Mouse (Mus musculus): ENCODE results near the gene Oaz2.

Oaz2 gene

DNA sequence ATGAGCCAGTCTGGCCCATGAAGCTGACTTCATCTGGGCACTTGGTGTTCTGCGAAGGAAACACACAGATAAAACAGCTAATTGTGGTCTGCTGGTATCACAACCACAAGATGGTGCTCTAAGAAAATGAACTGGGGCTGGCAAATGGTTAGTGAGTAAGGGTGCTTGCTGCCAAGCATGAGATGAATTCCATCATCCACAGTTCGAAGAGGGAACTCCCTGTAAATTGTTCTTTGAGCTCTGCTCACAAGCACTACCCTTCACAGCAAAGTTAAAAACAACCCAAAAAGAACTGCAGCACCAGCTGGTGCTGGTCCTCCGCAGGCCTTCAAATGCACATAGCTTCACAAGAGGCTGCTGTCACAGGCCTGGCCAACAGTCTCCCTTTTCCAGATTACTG lies 27.8 kb downstream of the Oaz2 start:
- peak; percentile 35 to 56 for DNase-seq

DNA sequence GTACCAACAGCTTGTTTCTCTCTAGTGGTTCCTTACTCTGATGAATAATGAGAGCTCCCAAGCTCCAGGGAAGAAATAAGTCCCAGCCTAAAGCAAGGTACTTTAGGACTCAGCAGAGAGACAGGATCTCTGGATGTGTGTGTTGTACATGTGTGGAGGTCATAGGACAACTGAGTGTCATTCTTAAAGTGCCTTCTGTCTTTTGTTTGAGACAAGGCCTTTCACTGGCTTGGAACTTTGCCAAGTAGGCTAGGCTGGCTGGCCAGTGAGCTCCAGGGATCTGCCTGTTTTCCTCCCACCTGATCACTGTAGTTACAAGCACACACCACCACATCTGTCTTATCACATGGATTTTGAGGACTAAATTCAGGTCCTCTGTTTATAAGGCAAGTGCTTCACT lies 28.5 kb downstream of the Oaz2 start:
- peak in 1 of 2 experiments; percentile 45 for DNase-seq

DNA sequence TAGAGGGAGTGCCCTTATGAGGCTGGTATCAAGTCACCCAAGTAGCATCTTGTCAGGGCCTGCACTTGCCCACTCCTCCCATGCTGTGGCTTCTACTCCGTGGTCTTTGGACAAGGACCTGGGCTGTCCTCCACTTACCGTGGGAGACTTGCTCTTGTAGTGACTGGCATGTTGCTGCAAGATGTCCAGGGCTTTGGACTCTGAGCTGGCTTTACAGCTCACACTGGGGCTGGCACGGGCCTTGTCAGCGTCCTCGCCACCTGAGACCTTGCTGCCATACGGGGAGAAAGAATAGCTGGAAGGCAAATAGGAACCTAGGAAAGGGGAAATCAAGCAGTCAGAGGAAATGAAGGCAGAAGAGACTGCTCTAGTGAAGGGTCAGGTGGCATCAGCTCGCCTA lies 29.6 kb downstream of the Oaz2 start:
- no peak for DNase-seq

DNA sequence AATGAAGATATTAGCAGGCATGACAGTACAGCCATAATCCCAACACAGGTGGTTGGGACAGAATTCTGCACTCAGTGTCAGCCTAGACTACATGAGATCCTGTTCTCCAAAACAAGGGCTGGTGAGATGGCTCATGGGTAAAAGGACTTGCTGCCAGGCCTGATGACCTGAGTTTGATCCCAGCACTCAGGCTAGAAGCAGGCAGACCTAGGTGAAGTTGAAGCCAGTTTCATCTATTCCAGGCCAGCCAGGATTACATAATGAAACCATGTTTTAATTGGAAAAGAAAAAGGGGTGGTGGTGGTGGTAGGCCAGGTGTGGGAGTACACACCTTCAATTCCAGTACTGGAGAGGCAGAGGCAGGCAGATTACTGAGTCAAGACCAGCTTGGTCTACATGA lies 30.2 kb downstream of the Oaz2 start:
- no peak for DNase-seq

DNA sequence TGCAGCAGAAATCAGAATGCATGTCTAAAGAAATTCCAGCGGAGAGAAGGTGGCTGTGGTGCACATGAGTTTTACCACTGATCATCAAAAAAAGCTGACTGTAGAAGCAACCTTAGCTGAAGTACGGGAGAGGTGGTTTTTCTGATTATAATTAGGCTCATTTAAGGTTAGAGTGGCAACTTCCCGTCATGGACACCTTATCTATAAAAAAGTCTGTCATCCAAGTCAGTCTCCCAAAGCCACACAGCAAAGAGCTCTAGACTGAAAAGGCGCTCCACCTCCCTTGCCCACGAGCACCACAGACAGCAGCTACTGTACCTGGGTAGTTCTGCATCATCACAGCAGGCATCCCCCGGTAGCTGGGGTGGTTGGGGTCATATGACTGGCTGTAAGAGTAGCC lies 32.7 kb downstream of the Oaz2 start:
- no peak for DNase-seq

DNA sequence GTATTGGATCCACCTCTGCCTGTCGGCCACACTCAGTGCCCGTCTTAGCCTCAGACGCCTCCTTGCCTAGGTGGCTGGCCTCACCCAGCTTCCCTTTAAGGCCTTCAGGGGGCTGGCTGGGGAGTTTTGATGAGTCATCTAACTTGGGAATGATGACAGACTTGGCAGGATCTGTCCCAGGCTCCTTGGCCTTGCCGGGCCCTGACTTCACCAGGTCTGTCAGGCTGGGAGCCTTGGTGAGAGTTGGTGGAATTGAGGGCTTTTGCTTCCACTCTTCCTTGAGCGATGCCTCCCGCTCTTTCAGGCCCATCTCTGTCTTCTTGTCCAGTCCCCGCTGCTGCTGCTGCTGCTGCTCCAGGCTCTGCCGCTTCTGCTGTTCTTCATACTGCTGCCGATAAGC lies 34.5 kb downstream of the Oaz2 start:
- no peak for DNase-seq

DNA sequence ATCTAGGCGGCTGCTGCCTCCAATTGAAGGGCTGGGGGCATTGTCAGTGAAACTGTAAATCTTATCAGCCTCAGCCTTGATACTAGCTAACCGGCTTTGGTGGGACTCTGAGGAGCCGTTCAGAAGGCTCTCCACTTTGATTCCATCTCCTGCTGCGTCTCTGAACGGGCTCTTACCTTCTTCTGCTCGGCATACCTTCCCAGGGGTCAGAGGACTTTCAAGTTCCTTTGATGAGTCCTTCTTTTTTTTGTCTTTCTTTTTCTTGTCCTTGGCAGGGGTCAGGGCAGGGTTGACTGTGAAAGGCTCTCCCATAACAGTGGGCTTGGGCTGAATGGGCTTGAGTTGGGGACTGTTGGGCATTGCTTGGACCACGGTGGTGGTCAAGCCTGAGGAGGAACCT lies 35.4 kb downstream of the Oaz2 start:
- DNase-seq: no peak

DNA sequence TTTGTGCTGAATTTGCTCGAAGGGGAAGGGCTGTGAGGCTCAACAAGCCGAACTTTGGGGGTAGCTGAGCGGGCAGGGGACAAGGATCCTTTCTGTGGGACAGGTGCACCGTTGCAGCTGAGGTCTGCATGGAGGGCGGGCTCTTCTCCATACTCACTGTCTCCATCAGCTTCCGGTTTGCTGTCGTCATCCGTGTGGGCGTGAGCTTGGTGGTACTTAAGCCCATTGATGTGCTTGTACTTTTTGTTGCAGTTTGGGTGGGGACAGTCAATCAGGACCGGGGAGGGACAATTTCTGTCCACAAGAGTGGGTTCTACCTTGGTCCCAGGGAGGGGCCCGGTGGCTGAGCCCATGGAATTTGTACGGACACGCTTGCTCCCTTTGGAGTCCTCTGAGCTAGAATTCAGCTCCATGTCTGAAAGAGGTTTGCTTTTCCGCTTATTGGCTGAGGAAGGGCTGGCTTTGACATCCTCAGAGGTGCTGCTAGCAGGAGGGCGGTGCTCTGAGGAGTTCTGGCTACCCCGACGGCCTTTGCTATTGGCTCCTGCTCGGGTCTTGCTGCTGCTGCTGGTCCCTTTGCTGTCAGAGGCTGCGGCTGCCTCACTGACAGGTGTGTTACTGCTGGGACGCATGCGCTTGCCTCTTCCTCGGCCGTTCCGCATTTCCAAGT lies 36.3 kb downstream of the Oaz2 start:
- DNase-seq: no peak

DNA sequence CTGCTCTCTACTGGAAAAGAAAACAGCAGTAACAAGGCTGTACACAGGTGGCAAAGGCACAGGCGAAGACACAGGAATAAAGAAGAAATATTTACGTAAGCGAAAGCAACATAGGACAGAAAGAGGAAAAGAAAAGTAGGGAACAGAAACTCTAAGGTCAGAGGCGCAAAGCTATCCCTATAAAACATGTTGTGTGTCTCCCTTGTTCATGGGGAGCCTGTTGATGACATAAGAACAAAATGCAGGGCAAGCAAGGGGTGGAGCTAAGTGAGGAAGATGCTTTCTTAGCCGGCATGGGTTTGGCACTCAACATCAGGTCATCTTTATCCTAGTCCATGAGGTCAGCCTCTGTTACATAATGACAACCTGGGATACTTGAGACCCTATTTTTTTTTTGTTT lies 50.4 kb downstream of the Oaz2 start:
- no peak for DNase-seq

DNA sequence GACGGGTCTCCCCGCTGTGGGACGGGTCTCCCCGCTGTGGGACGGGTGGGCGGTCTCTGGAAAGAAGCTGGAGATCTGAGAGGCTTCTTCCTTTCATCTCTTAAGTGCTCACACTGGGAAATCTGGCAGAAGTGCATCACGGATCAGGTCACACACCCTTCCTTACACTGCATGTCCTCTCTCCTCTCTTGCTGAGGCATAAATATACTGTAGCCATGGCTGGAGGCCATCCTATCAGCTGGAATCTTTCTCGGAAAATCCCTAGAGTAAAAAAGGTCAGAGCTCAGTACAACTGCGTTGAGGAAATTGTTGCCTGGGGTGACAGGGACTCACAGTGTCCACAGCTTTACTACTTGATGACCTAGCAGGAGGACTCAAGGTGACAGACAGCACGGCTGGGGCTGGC lies 53.4 kb downstream of the Oaz2 start:
- no peak for DNase-seq

DNA sequence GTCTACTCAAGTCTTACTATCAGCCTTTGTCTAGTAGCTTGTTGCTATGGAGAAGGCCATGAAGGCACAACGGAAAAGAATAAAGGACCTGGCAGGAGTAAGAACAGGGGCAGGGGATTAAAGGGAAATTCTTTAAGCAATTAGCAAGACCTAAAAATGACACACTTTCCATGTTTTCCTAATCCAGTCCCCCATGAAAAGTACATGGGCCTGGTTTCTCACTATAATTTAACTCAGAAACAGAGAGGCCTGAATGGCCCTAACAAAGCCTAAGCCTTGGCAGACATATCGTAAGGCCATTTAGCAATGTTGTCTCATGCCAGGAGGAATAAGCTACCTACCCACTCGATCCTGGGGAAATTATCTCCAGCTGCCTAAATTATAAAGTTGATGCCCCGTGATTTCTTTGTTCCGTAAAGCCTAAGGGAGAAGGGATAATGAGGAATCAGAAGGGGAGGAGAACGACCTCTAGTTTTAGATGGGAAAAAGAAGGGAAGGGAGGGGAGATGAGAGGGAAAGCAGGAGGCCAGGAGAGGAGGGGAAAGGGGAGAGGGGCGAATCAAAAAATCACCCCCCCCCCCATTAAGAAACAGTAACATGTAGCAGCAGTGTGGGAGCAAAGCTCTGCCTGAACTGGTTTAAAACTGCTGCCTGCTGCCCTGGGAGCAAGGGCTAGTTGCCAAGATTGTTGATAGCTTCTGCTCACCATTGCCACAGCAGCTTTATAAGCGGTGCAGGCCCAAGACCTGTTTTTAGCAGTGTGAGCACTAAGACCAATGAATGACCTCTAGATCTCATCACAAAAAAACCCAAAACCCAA lies 56.9 kb downstream of the Oaz2 start:
- DNase-seq: peak; percentile 57

DNA sequence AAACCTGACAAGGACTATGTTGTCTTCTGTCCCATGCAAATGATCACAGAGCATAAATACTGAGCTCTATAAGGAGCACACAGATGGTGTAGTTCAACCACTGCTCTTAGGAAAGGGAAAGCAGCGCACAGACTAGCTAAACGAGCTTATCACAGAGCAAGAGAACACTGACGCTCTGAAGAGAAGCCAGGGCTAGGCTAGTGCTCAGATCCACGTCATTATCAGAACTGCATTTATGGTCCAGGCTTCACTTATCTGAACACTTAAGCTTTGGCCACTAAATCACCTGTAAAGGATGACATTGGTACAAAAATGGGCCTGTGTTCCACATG lies 57.5 kb downstream of the Oaz2 start:
- DNase-seq: no peak

DNA sequence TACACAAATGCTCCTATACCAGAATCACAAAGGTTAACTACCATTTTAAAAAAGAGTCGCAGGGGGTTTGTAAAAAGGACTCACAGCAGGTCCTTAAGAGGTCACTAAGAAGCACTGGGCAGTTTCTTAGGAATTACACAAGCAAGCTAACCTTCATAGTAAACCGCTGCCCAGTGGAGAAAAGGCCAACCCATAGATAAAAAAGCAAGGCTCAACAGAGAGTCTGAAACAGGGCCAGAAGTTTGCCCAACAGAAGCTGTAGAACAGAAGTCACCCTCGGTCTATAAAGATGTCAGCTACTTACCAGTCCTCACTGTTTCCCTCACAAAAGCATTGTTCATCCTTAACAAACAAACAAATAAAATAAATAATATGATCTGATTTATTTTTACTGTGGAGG lies 58.6 kb downstream of the Oaz2 start:
- DNase-seq: no peak

DNA sequence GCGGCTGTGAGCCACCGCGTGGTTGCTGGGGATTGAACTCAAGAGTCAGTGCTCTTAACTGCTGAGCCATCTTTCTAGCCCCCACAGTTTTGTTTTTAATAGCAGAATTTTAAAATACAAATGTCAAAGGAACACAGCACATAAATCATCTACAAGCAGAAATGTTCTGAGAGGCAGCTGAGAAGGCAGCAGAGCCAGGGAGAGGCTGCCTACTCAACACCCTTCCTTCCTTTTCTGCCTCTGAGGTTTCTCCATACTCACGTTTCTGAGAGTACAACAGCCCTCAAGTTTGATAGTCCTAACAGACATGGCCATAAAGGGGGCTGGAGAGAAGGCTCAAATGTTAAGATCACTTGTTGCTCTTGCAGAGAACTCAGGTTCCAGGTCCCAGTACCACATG lies 59.7 kb downstream of the Oaz2 start:
- no peak for DNase-seq

DNA sequence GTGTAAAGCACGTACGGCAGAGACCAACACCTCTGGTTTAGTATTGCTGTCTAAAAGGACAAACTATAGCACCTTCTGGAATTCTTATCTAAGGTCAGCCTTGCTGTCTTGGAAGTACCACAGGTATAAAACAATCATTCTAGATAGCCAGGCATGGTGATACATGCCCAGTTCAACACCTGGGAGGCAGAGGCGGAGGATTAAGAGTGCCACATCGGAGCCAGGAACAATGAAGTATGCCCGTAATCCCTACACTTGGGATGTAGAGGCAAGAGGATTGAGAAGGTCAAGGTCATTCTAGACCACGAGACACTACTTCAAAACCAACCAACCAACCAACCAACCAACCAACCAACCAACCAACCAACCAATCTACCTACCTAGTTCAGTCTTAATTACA lies 60.8 kb downstream of the Oaz2 start:
- DNase-seq: no peak

DNA sequence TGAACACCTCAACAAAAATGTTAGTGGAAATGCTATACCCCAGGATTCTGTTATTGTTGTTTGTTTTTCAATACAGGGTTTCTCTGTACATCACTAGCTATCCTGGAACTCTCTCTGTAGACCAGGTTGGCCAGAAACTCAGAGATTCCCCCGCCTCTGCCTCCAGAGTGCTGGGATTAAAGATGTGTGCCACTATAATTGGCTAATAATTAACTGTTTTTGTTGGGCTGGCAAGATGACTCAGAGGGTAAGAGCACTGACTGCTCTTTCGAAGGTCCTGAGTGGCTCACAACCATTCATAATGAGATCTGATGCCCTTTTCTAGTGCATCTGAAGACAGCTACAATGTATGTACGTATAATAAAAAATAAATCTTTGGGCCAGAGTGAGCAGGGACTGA lies 67.1 kb downstream of the Oaz2 start:
- DNase-seq: no peak
